Mouse (Mus musculus) hindbrain, embryonic 13.5 days (tissue): Measurements from ENCODE around the gene Nlgn2. TPM values are rescaled to one million over a fixed set of nuclear protein-coding genes. Genes with fewer than 3 reads are reported as not detected.

ENCODE experiments used
- ATAC-seq: fragments of 200-750 bp; cut with Nextera tagmentation; 2 replicates; pipeline ENCODE4 v1.8.0; 2017; ENCODE audit warnings: moderate TSS enrichment; ENCODE audit not compliant: low FRiP score
- H3K27ac ChIP-seq: fragments of 300-500 bp; sonication (generic); 2 replicates; pipeline ENCODE4 v1.5.1; 2015; ENCODE audit warnings: inconsistent platforms, mild to moderate bottlenecking, moderate library complexity
- H3K27me3 ChIP-seq: fragments of 300-500 bp; sonication (generic); 2 replicates; pipeline ENCODE4 v1.6.1; 2015; ENCODE audit warnings: mild to moderate bottlenecking, inconsistent platforms
- H3K36me3 ChIP-seq: fragments of 300-500 bp; sonication (generic); 2 replicates; pipeline ENCODE4 v1.6.1; 2015; ENCODE audit warnings: mild to moderate bottlenecking, inconsistent platforms
- H3K4me1 ChIP-seq: fragments of 300-500 bp; sonication (generic); replicated peaks from 2 replicates; pipeline ENCODE4 v1.6.1; 2015; ENCODE audit warnings: inconsistent platforms
- H3K4me2 ChIP-seq: fragments of 300-500 bp; sonication (generic); 2 replicates; pipeline ENCODE4 v1.6.1; 2015; ENCODE audit warnings: inconsistent platforms, mild to moderate bottlenecking, moderate library complexity
- H3K4me3 ChIP-seq: fragments of 300-500 bp; sonication (generic); 2 replicates; pipeline ENCODE4 v1.5.1; 2015; ENCODE audit warnings: mild to moderate bottlenecking, inconsistent platforms
- H3K9ac ChIP-seq: fragments of 300-500 bp; sonication (generic); 2 replicates; pipeline ENCODE4 v1.6.1; 2015; ENCODE audit warnings: mild to moderate bottlenecking, inconsistent platforms
- H3K9me3 ChIP-seq: fragments of 300-500 bp; sonication (generic); 2 replicates; pipeline ENCODE4 v1.6.1; 2016; ENCODE audit warnings: inconsistent platforms
- WGBS: fragments of 180-500 bp; shearing (Covaris S2); methylation state at CpG from one replicate; pipeline ENCODE4 v1.1.7; 2015; 5-methylcytosine and 5-hydroxymethylcytosine counted together
- polyA plus RNA-seq: library from polyadenylated mRNA; unstranded; fragments of >200 nt; fragmentation: Nextera tagmentation; extraction: Ambion mirVana; gene quantifications from 2 replicates; pipeline ENCODE4 v1.2.1, GENCODE M21; 2015

The Nlgn2 gene
- polyA plus RNA-seq, 1 experiment from 2014 or later, result 21.4 TPM

- Histone ChIP-seq H3K9ac (peak overlapping the region; percentile 89), H3K4me2 (peak overlapping the region; percentile 94), H3K36me3 (peaks cover 4% of the 10 kb centered on the region), H3K9me3 (no peaks in the 10 kb centered on the region), H3K27ac (peak overlapping the region; percentile 95), H3K27me3 (peaks cover 52% of the 10 kb centered on the region), H3K4me1 (peaks cover 78% of the 10 kb centered on the region), H3K4me3 (peak overlapping the region; percentile 52)
- ATAC-seq, result peak; percentile 73
- 0% methylated on average over 34 of the region's 36 CpGs for WGBS
Observed at GRCm38 (mm10) chr11:69800392-69801197, 37.0 kb downstream of the Nlgn2 start.

GRCm38 (mm10) chr11:69800138-69800391 lies 37.5 kb downstream of the Nlgn2 start:
- peaks cover 52% of the 10 kb centered on the region for H3K27me3 ChIP-seq
- H3K4me3 ChIP-seq, result peak overlapping the region; percentile 52
- H3K4me1 ChIP-seq, result peaks cover 77% of the 10 kb centered on the region
- peak; percentile 18 for ATAC-seq
- H3K4me2 ChIP-seq, result peak overlapping the region; percentile 94
- H3K36me3 ChIP-seq, result peaks cover 4% of the 10 kb centered on the region
- peak overlapping the region; percentile 89 for H3K9ac ChIP-seq
- no peaks in the 10 kb centered on the region for H3K9me3 ChIP-seq
- WGBS, result under 1% methylated on average over 11 of the region's 11 CpGs
- peak overlapping the region; percentile 95 for H3K27ac ChIP-seq

GRCm38 (mm10) chr11:69799394-69800137 lies 38.0 kb downstream of the Nlgn2 start:
- H3K9me3 ChIP-seq, result no peaks in the 10 kb centered on the region

GRCm38 (mm10) chr11:69797924-69798323 lies 39.7 kb downstream of the Nlgn2 start:
- no peak for ATAC-seq
- Histone ChIP-seq H3K4me2 (no peak overlapping the region), H3K27me3 (peaks cover 56% of the 10 kb centered on the region), H3K4me1 (peaks cover 58% of the 10 kb centered on the region), H3K9me3 (no peaks in the 10 kb centered on the region), H3K36me3 (peaks cover 4% of the 10 kb centered on the region), H3K9ac (0 out of 2 replicates have a peak overlapping the region, but pooled peaks have one; percentile 24), H3K27ac (no peak overlapping the region), H3K4me3 (no peak overlapping the region)
- 75% methylated on average over 7 of the region's 7 CpGs for WGBS

More at GRCm38 (mm10) chr11:69799394-69800137, 38.0 kb downstream of the Nlgn2 start:
- no peak for ATAC-seq
- peak overlapping the region; percentile 94 for H3K4me2 ChIP-seq
- H3K27me3 ChIP-seq, result peaks cover 47% of the 10 kb centered on the region
- peaks cover 74% of the 10 kb centered on the region for H3K4me1 ChIP-seq
- peak overlapping the region; percentile 95 for H3K27ac ChIP-seq
- peaks cover 4% of the 10 kb centered on the region for H3K36me3 ChIP-seq
- H3K4me3 ChIP-seq, result peak overlapping the region; percentile 52
- 15% methylated on average over 12 of the region's 12 CpGs for WGBS
- peak overlapping the region; percentile 89 for H3K9ac ChIP-seq

GRCm38 (mm10) chr11:69795983-69796435 lies 41.6 kb downstream of the Nlgn2 start:
- no peak for ATAC-seq
- peaks cover 39% of the 10 kb centered on the region for H3K4me1 ChIP-seq
- peaks cover 4% of the 10 kb centered on the region for H3K36me3 ChIP-seq
- H3K4me3 ChIP-seq, result peak overlapping the region; percentile 35
- no peak overlapping the region for H3K27ac ChIP-seq
- H3K27me3 ChIP-seq, result peaks cover 53% of the 10 kb centered on the region
- 2% methylated on average over 13 of the region's 13 CpGs for WGBS
- no peak overlapping the region for H3K9ac ChIP-seq
- H3K9me3 ChIP-seq, result no peaks in the 10 kb centered on the region
- H3K4me2 ChIP-seq, result peak overlapping the region; percentile 66

- WGBS, result 2% methylated on average over 52 of the region's 52 CpGs
- Histone ChIP-seq H3K9me3 (no peaks in the 10 kb centered on the region), H3K9ac (peak within 1 kb of the TSS; percentile 61), H3K4me3 (peak within 1 kb of the TSS; percentile 35), H3K27me3 (peaks cover 55% of the 10 kb centered on the region), H3K36me3 (peaks cover 4% of the 10 kb centered on the region), H3K4me2 (peak within 1 kb of the TSS; percentile 66), H3K27ac (no peak within 1 kb of the TSS), H3K4me1 (peaks cover 35% of the 10 kb centered on the region)
- peak; percentile 90 for ATAC-seq
Observed at GRCm38 (mm10) chr11:69795168-69795982, 42.2 kb downstream of the Nlgn2 start, which contains the start of gene Chrnb1. Chrnb1 (minus strand) TSS chr11:69795943.

GRCm38 (mm10) chr11:69793429-69793828 lies 44.2 kb downstream of the Nlgn2 start:
- no peak overlapping the region for H3K4me2 ChIP-seq
- peaks cover 4% of the 10 kb centered on the region for H3K36me3 ChIP-seq
- no peak overlapping the region for H3K27ac ChIP-seq
- no peaks in the 10 kb centered on the region for H3K9me3 ChIP-seq
- H3K9ac ChIP-seq, result no peak overlapping the region
- ATAC-seq, result no peak
- WGBS, result 67% methylated on average over 5 of the region's 5 CpGs
- H3K27me3 ChIP-seq, result peaks cover 58% of the 10 kb centered on the region
- H3K4me1 ChIP-seq, result peaks cover 15% of the 10 kb centered on the region
- H3K4me3 ChIP-seq, result no peak overlapping the region

- no peaks in the 10 kb centered on the region for H3K36me3 ChIP-seq
- no peak overlapping the region for H3K4me3 ChIP-seq
- H3K27ac ChIP-seq, result no peak overlapping the region
- WGBS, result 76% methylated on average over 5 of the region's 5 CpGs
- peaks cover 11% of the 10 kb centered on the region for H3K4me1 ChIP-seq
- ATAC-seq, result no peak
- no peaks in the 10 kb centered on the region for H3K9me3 ChIP-seq
- H3K27me3 ChIP-seq, result peaks cover 41% of the 10 kb centered on the region
- no peak overlapping the region for H3K9ac ChIP-seq
- no peak overlapping the region for H3K4me2 ChIP-seq
Observed at GRCm38 (mm10) chr11:69791420-69791819, 46.2 kb downstream of the Nlgn2 start.

- H3K4me2 ChIP-seq, result no peak overlapping the region
- 66% methylated on average over 5 of the region's 5 CpGs for WGBS
- H3K27ac ChIP-seq, result no peak overlapping the region
- no peaks in the 10 kb centered on the region for H3K9me3 ChIP-seq
- H3K4me1 ChIP-seq, result no peaks in the 10 kb centered on the region
- no peak overlapping the region for H3K4me3 ChIP-seq
- no peak overlapping the region for H3K9ac ChIP-seq
- H3K36me3 ChIP-seq, result no peaks in the 10 kb centered on the region
- peaks cover 27% of the 10 kb centered on the region; the same call in 1 of the 2 replicates for H3K27me3 ChIP-seq
- no peak for ATAC-seq
Observed at GRCm38 (mm10) chr11:69789431-69789830, 48.2 kb downstream of the Nlgn2 start.

GRCm38 (mm10) chr11:69787306-69787705 lies 50.3 kb downstream of the Nlgn2 start:
- H3K4me2 ChIP-seq, result no peak overlapping the region
- no peak overlapping the region for H3K9ac ChIP-seq
- ATAC-seq, result no peak
- peaks cover 5% of the 10 kb centered on the region; the same call in 1 of the 2 replicates for H3K27me3 ChIP-seq
- H3K4me1 ChIP-seq, result no peaks in the 10 kb centered on the region
- H3K9me3 ChIP-seq, result no peaks in the 10 kb centered on the region
- no peak overlapping the region for H3K27ac ChIP-seq
- 82% methylated on average over 5 of the region's 5 CpGs for WGBS
- no peaks in the 10 kb centered on the region for H3K36me3 ChIP-seq
- H3K4me3 ChIP-seq, result no peak overlapping the region

GRCm38 (mm10) chr11:69784793-69785272 lies 52.8 kb downstream of the Nlgn2 start:
- Histone ChIP-seq H3K9me3 (no peaks in the 10 kb centered on the region), H3K4me3 (no peak overlapping the region), H3K9ac (no peak overlapping the region), H3K27me3 (peaks cover 3% of the 10 kb centered on the region; the same call in 1 of the 2 replicates), H3K27ac (no peak overlapping the region), H3K4me2 (no peak overlapping the region), H3K36me3 (no peaks in the 10 kb centered on the region), H3K4me1 (0 out of 2 replicates have a peak, but pooled peaks cover 5% of the 10 kb centered on the region)
- no peak for ATAC-seq
- WGBS, result 51% methylated on average over 15 of the region's 15 CpGs
